Mouse (Mus musculus): ENCODE measurements at regions not wholly inside any gene's neighbourhood (a gene's known extent, or its start where the extent isn't known, plus 50 kb on each side); places are given as distances from the start of the nearest gene placed in this dataset.

DNA sequence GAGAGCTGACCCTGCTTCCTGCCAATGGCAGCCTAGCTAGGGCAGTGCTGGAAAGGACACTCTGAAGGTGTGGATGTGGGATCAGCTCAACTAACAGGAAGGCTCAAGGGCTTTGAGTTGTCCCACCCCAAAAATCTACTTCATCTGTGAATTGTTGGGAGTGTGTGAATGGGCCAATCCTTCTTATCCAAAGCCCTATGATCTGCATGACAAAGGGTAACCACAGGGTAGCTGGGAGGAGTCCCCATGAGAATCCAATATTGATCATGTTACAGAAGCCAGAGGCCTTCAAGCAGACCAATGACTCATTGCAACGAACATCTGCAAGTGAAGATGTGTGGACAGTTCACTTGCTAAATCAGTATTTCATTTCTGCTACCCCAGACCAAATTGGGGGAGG, 51.1 kb upstream of the Adra1b start:
- in situ Hi-C loops (cut with MboI; ENCODE audit: low sequenced_read_pairs), result no loop called here

DNA sequence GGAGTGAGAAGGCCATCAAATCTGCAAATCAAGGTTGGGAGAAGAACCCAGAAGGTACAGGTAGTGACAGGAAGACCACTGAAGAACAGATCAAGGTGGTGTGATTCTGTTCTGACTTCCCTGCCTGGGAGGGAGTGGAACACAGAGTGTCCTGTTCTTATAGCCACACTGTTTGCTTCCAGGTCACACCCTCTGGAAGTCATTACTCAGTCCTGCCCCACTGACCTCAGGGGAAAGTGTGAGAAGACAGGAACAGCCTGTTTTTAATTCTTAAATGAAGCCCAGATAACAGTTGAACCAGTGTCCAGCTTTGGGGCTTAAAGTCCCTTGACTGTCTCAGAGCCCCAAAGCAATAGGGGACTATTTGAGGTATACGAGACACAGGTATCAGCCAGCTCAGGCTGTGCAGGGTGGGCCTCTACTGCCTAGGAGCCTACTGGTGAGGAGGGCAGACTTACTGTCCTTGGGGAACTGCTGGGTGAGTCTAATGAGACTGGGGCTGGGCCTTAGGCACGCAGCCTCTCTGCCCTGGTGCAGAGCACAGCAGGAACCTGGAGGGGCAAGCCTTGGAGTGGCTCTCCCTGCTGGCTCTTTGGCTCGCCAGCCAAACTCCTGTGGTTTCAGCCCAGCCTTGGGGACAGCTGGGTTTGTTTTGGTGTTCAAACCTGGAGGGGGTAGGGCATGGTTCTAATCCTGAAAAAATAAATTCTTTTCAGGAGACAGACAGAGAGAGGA, 57.4 kb upstream of the Adra1b start:
- in situ Hi-C loops (cut with MboI; ENCODE audit: low sequenced_read_pairs), result no loop called here

DNA sequence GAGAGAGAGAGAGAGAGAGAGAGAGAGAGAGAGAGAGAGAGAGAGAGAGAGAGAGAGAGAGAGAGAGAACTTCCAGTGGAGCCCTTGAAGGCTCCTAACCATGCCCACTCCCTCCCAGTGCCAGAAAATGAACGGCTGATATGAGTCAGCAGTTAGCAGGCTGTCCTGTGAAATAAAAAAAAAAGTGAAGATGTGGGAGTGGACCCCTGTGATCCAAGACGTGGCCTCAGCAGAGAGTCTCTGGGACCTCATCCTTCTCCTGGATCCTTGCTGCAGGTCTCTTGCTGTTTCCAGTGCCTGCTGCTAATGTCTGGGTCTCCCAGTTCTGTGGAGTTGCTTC, 57.9 kb upstream of the Adra1b start:
- in situ Hi-C loops (cut with MboI; ENCODE audit: low sequenced_read_pairs), result no loop called here

- in situ Hi-C loops (cut with MboI; ENCODE audit: low sequenced_read_pairs), result no loop called here
These were observed 59.5 kb upstream of the Adra1b start for GRCm38 (mm10) chr11:43960348-43961105.

DNA sequence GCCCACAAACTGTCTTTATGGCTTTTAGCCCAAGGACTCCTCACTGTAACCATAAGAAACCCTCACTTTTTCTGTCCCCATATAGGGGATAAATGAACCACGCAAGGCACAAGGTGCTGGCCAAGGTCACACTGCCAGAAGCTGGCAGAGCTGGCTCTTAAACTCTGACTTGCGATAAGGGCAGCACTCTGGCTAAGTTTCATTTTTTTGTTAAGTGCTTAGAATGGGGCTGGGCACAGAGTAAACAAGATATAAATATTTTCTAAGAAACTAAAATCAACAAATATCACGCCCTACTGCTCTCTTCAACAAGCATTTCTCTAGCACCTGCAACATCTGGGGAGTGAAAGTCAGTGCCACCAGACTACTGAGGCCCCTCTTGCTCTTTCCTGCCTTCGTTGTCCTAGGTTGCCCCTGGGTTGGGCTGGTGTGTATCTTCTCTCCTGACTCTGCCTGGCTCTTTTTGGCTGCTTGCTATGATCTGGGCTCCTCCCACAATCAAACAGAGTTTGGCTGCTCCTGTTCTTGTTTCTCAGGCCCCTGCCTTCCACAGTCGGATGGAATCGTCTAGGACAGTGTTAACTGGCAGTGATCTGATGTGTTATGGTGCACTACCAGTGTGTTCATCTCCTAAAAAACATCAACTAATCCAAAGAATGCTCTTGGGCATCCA, 60.5 kb upstream of the Adra1b start:
- in situ Hi-C loops (cut with MboI; ENCODE audit: low sequenced_read_pairs), result no loop called here

DNA sequence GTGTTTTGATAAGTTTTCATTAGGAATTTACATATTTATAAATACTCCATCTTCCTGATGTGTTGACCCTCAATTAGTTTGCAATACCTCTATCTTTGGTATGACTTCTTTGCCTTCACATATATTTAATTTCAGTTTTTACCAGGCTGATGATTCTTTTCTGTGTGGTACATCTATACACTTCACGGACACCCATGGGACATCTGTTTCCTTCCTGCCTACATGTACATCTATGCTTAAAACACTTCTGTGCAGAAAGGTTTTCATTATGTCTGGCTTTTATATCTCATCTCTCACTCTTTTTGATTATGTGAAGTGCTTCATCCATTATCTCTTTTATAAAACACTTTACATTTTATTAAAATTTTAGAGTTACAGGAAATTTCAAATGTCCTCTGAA, 66.8 kb upstream of the Adra1b start:
- in situ Hi-C loops (cut with MboI; ENCODE audit: low sequenced_read_pairs), result no loop called here

DNA sequence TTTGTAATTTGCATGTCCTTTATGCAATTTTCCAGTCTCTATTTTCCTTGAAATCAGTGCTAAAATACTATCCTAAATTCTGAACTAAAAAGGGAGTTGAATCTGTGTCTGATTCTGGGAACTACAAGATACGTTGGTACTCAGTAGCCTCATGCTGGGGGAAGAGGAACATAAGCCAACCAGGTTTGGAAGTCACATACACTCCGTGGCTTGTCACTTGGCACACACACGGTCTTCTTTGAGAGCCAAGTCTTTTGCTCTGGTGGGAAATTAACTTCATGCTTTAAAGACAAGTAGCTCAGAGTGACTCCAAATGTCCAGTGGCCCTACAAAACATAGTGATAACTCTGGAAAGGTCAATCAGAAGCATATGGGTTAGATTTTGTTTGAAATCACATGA, 70.9 kb upstream of the Adra1b start:
- in situ Hi-C loops (cut with MboI; ENCODE audit: low sequenced_read_pairs), result no loop called here

GRCm38 (mm10) chr11:43976024-43976423, 75.0 kb upstream of the Adra1b start:
- in situ Hi-C loops (cut with MboI; ENCODE audit: low sequenced_read_pairs), result no loop called here

DNA sequence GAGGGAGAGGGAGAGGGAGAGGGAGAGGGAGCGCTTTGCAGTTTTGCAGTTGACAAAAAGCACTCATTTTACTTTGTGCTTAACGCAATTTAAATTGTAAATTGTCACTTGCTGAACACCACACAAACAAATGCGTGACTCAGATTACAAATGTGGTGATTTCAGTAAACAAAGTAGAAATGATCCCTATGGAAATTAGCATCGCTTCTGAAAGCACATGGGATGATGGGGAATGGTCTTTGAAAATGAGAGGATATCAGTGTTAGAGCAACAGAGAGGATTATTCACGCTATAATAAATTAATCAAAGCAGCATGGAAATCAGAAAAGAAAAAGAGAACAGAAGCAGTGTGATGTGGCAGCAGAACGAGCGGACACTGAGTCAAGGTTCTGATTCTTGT, 78.4 kb upstream of the Adra1b start:
- in situ Hi-C loops (cut with MboI; ENCODE audit: low sequenced_read_pairs), result no loop called here

- in situ Hi-C loops (cut with MboI; ENCODE audit: low sequenced_read_pairs), result no loop called here
These were observed 79.4 kb upstream of the Adra1b start for GRCm38 (mm10) chr11:43980444-43980843.

- in situ Hi-C loops (cut with MboI; ENCODE audit: low sequenced_read_pairs), result no loop called here
These were observed 89.0 kb upstream of the Adra1b start for GRCm38 (mm10) chr11:43989911-43990430.

DNA sequence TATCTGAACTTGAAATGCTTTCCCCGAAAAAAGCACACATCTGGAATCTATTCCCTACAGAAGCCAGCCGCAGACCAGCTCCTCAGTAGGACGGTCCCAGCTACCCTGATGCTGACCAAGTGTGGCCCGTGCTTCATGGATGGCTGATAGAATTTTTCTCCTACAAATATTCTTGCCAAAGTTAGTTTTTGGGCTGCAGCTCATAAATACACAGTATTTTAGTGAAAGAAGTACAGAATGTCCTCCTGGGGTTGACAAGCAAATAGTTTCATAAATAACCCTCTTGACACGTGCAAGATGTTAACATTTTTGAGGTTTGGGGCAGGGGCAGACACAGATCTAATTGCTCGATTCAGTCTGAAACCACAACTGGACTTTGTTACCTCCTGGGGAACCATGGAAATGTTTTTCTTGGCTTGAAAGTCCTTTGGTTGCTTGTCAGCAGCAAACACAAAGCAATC, 91.0 kb upstream of the Adra1b start:
- in situ Hi-C loops (cut with MboI; ENCODE audit: low sequenced_read_pairs), result no loop called here

DNA sequence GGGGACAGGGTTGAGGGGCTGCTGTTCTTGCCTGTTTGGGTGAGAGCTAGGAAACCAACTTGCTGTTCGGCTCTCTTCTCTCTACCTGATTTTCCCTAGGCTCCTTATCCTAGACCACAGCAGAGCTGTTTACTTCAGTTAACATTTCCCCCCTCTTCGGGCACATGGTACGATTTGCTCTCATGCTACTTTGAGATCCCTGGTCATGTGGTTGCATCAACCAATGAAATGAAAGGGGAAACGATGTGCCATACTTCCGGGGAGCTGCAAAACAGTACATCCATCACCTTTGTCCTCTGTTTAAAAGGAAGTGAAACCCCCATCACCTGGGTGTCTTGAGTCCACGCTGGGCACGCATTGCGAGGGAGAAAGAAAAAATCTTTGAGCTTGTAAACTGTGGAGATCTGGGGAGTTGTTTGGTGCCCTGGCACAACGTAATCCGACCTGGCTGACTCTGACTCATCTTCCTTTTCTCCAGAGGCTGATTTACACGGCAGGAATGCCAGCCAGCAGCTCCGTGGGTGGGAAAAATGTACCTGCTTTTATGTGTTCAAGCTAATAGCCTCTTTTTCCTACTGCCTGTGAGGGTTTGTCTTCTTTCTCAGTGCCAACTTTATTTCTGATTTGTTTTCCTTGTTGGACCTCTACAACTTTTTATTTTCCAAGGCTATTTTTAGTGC, 97.2 kb upstream of the Adra1b start:
- in situ Hi-C loops (cut with MboI; ENCODE audit: low sequenced_read_pairs), result no loop called here

- in situ Hi-C loops (cut with MboI; ENCODE audit: low sequenced_read_pairs), result no loop called here
These were observed 99.0 kb upstream of the Adra1b start for GRCm38 (mm10) chr11:44000056-44000455.

- in situ Hi-C loops (cut with MboI; ENCODE audit: low sequenced_read_pairs), result no loop called here
These were observed 101.0 kb upstream of the Adra1b start for GRCm38 (mm10) chr11:44001843-44002589.

GRCm38 (mm10) chr11:44002716-44003522, 101.9 kb upstream of the Adra1b start:
- in situ Hi-C loops (cut with MboI; ENCODE audit: low sequenced_read_pairs), result no loop called here

- in situ Hi-C loops (cut with MboI; ENCODE audit: low sequenced_read_pairs), result no loop called here
These were observed 106.6 kb upstream of the Adra1b start for GRCm38 (mm10) chr11:44007526-44008040.

- in situ Hi-C loops (cut with MboI; ENCODE audit: low sequenced_read_pairs), result no loop called here
These were observed 111.3 kb upstream of the Adra1b start for GRCm38 (mm10) chr11:44012314-44012713.

- in situ Hi-C loops (cut with MboI; ENCODE audit: low sequenced_read_pairs), result no loop called here
These were observed 112.8 kb upstream of the Adra1b start for GRCm38 (mm10) chr11:44013841-44014240.
